Mouse (Mus musculus) embryonic stem cell, embryonic (primary cell): ENCODE data around the gene Ak7.

Source experiments
- CTCF ChIA-PET, 4 experiments: fragments of 300-600 bp in 2 of 4; fragments of 350-600 bp in 2 of 4; sonication (Branson Sonifier 250); formaldehyde crosslinking; loops; one replicate each; lab custom pipeline; 2022; ENCODE audit warnings: inconsistent platforms in 2 of 4; lab: Charles Lee
- POLR2A ChIA-PET, 4 experiments: fragments of 300-600 bp in 2 of 4; fragments of 350-600 bp in 2 of 4; sonication (Branson Sonifier 250); formaldehyde crosslinking; loops; one replicate each; lab custom pipeline; 2022; ENCODE audit warnings: antibody characterized with exemption in 4 of 4, inconsistent platforms in 1 of 4; lab: Charles Lee

Ak7 gene

DNA sequence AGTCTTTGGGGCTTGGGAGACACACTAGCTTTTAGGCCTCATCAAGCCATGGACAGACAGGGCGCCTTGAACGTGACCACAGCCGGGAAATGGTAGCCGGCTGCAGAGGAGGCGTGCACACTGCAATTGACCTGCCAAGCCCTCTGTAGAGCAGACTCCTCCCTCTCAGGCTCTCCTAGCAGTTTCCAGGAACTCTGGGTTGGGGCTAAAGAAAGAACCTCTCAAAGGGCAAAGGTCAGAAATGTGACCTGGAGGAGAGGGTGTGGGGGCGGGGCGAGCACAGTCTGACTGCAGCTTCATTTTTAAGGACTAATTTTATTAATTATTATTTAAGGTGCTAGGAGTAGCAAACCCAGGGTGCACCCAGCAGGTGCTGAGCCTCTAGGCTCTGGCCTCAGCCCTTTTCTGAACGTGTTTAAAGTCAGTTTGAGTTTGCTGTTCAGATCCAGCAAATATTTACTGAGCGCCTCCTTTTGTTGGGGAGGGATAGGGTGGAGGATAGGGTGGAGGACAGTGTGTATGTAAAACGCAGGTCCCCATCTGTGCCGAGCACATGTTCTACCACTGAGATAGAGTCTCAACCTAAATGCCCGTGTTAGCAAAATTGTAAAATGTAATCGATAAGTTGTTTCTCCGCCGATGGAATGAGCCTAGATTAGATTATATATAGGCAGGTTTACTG lies 52.2 kb downstream of the Ak7 start:
- ChIA-PET CTCF (interaction anchor here (0.5 to 1.3 kb wide), 5 partner anchors 11 to 928 kb away, joined by 3 to 6 read pairs (median 4); no protein-coding TSS in a partner anchor), POLR2A (interaction anchor here in 2 of 4 experiments (0.6 to 3.6 kb wide), 16 partner anchors 9 to 31 kb away, joined by 3 to 24 read pairs (median 4); no protein-coding TSS in a partner anchor)

DNA sequence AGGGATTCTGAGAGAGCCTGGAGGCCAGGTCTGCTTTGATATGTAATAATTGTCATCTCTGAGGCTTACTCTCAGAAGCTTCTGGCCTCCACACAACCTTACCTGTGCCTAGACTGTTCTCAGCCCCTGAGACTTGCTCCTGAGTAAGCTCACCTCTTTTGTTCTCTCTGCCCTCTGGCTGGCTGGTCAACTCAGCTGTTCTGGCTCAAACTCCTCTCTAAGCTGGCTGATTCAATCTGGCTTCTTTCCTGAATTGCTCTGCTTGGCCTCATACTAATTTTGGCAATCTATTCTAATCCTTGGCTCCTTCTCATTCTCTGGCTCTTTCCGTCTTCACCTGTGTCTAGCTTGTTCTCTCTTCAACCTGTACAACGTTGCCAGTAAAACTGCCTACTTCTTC lies 53.1 kb downstream of the Ak7 start:
- CTCF ChIA-PET: no interaction called here
- POLR2A ChIA-PET: interaction anchor here (0.6 to 3.6 kb wide), 10 partner anchors 11 to 381 kb away, joined by 3 to 24 read pairs (median 4); no protein-coding TSS in a partner anchor

DNA sequence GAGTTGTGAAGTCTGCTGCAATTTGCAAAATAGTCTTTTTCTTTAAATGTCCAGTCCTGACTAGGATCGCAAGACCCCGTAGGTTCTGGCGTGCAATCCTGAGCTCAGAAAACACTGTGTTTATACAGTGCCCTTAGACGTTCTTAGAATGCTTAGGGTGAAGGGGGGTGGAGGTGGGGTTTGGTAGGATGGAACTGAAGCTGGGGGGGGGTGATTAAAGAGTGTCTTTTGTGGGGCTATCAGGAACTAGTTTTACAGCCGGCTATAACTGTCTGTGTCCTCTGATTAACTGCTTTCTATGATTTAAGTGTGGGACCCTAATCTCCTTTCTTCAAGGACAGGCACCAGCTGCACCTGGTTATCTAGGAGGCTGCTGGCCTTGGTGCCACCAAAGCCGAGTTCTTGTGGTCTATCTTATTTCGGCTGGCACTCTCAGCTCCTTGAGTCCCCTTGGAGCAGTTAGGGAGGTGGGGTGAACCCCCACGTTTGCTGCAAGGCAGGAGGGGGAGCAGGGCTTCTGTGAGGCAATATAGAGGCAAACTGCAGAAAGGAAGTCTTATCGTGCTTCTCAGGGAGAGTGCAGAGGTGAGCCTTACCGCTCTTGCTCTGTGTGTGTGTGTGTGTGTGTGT lies 54.2 kb downstream of the Ak7 start:
- ChIA-PET POLR2A (interaction anchor here (0.5 to 3.6 kb wide), 16 partner anchors 12 to 667 kb away, joined by 3 to 24 read pairs (median 4); no protein-coding TSS in a partner anchor), CTCF (interaction anchor here in 1 of 4 experiments (0.7 to 1.6 kb wide), 2 partner anchors 28 to 84 kb away, joined by 3 to 7 read pairs; no protein-coding TSS in a partner anchor)

DNA sequence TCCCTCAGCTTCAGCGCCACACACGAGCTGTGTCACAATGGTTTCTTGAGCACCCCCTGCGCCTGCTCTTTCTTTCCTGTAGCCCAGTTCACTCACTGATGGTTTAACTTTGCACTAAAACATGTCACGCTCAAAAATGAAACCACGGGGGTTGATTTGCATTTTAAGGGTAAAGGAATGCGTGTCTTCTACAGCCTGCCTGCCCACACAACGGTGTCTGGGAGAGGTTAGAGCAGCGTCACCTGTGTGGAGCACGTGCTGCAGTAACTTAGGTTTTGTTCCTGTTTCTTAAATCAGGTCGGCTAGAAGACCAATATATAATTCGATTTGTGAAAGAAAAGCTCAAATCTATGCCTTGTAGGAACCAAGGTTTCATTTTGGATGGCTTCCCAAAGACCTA lies 55.4 kb downstream of the Ak7 start:
- CTCF ChIA-PET: no interaction called here

DNA sequence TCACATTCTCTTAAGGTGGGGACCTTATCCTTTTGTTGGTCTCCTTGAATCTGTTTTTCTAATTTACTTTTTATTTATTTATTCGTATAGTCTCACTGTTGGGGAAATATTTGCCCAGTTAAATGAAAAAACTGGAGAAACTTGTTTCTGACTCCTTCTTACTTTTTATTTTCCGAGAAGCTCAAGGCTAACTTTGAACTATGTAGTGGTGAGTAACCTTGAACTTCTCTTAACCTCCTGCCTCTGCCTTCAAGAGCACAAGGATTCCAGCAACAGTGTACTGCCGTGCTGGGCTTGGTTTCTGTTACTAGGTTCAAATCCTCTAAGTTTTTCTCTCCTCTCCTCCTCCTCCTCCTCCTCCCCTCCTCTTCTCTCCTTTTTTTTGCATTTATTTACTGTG lies 55.9 kb downstream of the Ak7 start:
- ChIA-PET CTCF (no interaction called here), POLR2A (interaction anchor here in 3 of 4 experiments (0.5 to 2.6 kb wide), 20 partner anchors 8 to 763 kb away, joined by 3 to 10 read pairs (median 4); partner anchors contain the start of gene Bdkrb2 (in 1 of the 3))

More for the DNA sequence above, 55.4 kb downstream of the Ak7 start:
- POLR2A ChIA-PET: interaction anchor here in 2 of 4 experiments (0.5 to 3.2 kb wide), 14 partner anchors 9 to 198 kb away, joined by 3 to 10 read pairs (median 4); partner anchors contain the start of gene Bdkrb2 (in 1 of the 2)

DNA sequence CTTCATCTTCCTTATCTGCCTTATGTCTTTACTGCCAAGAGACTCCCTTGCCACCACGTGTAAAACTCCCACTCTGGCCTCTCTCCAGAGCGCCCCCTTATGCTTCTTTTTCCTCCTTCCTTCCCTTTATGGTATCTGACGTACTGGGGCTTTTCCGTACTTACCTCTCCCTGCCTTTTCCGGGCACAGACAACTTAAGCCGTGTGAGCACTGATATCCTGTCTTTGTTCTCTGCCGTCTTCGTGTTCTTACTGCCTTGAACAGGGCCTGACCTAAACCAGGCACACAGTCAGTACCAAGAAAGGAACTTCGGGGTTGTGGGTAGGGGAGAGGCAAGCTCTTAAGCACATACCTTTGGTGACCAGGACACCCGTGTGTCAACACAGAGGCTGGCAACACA lies 63.9 kb downstream of the Ak7 start:
- CTCF ChIA-PET: interaction anchor here in 1 of 4 experiments (0.6 kb wide), 1 partner anchor 1043 kb away, joined by 3 read pairs; no protein-coding TSS in a partner anchor
- POLR2A ChIA-PET: interaction anchor here in 1 of 4 experiments (0.6 kb wide), 1 partner anchor 39 kb away, joined by 3 read pairs; no protein-coding TSS in a partner anchor

DNA sequence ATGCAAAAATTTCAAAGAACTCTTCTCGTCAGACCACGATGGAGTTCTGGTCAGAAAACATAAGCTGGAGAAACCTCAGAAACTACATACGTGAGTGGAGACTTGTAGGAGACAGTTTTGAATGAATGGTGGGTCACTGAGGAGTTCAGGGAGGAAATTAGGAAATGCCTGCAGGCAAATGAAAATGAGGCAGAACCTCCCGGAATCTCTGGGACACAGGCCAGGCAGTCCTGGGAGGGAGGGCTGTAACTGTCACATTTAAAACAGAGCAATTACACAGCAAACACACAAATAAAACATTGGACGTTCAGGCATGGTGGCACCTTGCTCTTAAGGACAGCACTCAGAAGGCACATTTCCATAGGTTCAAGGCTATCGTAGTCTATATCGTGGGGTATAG lies 69.1 kb downstream of the Ak7 start:
- POLR2A ChIA-PET: interaction anchor here in 1 of 4 experiments (1.4 kb wide), 1 partner anchor 10 kb away, joined by 5 read pairs; no protein-coding TSS in a partner anchor
- CTCF ChIA-PET: no interaction called here

DNA sequence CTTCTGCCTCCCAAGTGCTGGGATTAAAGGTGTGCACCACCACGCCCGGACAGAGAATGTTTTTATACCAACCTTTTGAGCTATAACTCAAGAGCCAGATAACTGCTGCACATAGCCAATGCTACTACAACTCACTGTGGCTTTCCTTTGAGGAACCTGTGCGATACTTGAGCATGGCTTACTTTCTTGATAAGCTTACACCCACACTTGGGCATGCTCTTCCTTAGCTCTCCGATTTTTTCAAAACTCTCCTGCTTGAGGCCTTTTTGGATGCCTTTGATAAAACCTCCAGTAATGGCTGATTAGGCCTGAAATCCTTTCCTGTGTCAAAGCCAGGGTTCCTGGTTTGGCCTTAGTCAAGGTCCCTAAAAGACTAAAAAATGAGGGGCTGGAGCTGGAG lies 71.9 kb downstream of the Ak7 start:
- CTCF ChIA-PET: no interaction called here
- POLR2A ChIA-PET: interaction anchor here in 2 of 4 experiments (1.0 to 1.4 kb wide), 3 partner anchors 12 to 47 kb away, joined by 3 read pairs; no protein-coding TSS in a partner anchor

DNA sequence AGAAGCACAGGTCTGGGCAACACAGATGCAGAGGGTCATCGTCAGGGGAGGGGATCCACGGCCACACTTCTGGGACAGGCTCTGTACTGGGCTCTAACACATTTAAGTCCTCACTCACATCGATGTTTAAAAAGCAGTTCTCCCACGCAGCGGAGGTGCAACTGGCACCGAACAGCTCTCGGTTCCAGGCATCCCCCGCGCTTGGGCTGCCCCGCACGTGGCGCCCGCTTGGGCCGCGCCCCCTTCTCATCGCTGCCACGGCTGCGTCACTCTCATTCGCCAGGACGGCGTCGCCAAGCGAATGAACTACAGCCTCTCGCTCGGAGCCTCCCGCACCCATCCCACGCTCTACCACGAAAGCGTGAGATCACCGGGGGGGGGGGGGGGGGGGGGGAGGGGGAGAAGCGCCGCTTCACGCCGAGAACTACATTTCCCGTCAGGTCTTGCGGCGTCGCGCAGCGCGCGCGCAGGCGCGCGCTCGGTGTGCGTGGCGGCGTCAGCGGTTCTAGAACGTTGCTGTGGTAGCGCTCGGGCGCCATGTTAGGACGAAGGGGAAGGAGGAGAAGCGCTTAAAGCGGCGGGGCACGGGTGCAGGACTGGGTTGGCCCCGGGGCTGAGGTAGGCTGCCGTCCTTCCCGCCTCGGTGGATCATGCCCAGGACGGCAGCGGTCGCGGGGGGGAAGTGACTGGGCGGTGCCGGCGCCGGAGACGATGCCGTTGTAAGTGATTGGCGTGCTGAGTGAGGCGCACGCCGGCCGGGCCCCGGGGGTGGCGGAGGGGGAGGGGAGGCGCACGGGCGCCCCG lies 78.6 kb downstream of the Ak7 start, which contains the start of gene Papola:
Gene Papola (plus strand): TSS at position 499 of the 804 bp plus-strand sequence.
- ChIA-PET CTCF (interaction anchor here in 2 of 4 experiments (0.6 to 1.0 kb wide), 3 partner anchors 20 to 1244 kb away, joined by 3 to 5 read pairs (median 3); no protein-coding TSS in a partner anchor), POLR2A (interaction anchor here in 3 of 4 experiments (0.5 to 3.7 kb wide), 26 partner anchors 9 to 550 kb away, joined by 3 to 17 read pairs (median 4); partner anchors contain the start of gene Ak7 (in 1 of the 3))

DNA sequence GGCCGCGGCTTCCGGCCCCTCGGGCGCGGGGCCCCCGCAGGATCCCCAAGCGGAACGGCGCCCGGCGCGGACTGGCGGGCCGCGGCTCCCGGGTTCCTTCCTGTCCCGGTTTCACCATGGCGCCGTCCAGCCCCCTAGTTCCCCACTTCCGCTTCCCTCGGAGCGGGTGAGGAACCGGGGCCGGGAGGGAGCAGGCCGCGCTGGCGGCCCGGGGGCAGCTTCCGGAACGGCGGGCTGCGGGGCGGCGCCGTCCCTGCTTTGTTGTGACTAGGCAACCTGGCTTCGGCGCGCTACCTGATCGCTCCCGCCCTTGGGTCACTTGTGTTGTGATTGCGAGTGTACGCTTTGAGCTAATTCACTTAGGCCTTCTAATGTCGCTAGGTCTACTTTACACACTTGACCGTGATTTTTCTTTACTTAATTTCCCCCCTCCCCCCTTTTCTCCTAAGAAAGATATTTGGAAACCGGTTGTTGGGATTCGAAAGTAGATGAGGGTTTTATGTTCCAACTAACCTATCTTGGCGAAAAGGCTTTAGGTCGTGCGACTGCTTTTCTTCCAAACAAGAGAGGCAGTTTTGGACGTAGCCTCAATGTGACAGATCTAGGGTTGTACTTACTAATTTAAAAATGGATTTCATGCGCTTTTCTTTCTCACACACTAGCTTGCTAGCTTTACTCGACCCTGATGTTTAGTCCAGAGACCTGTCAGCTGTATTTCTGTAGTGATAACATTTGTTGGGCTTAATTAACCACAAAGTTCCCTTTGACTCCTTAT lies 79.4 kb downstream of the Ak7 start:
- POLR2A ChIA-PET: interaction anchor here in 3 of 4 experiments (0.5 to 3.7 kb wide), 20 partner anchors 8 to 79 kb away, joined by 3 to 17 read pairs (median 4); partner anchors contain the start of gene Ak7 (in 1 of the 3)
- CTCF ChIA-PET: interaction anchor here in 2 of 4 experiments (0.6 to 1.0 kb wide), 2 partner anchors 55 to 147 kb away, joined by 3 read pairs; no protein-coding TSS in a partner anchor

DNA sequence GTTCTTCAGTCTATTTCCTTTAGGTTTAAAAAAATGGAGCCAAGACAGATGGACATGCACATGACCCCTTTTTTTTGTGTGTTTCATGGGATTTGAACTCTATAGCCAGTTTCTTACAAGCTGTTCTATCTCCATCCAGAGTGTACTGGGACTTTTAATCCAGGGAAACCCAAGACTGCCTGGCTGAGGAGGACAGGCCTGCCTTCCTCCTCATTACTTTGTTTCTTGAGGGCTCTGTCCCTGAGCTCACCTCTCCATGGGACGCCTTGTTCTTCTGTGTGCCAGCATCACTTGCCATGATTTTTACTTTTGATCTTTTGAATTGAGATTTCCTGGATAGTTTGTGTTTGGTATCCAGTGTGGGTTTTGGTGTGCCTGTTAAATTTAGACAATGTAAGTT lies 80.3 kb downstream of the Ak7 start:
- CTCF ChIA-PET: no interaction called here
- POLR2A ChIA-PET: interaction anchor here in 2 of 4 experiments (1.0 to 3.7 kb wide), 13 partner anchors 10 to 80 kb away, joined by 3 to 17 read pairs (median 5); partner anchors contain the start of gene Ak7 (in 1 of the 2)

DNA sequence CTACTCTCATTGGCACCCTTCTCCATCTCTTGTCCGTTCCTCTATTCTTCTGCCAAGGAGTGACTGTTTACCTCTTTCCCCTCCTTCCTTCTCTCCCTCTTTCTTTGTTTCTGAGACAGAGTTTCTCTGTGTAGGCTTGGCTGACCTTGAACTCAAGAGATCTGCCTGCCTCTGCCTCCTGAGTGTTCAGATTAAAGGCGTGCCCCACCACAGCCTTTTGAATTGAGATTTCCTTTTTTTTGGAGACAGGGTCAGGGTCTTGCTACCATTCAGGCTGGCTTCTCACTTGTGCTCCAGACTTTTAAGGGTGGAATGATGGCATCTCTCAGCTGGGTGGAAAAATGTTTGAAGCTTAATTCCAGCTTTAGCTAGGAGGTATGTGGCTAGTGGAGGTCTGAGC lies 81.8 kb downstream of the Ak7 start:
- ChIA-PET CTCF (no interaction called here), POLR2A (interaction anchor here in 3 of 4 experiments (0.6 to 4.1 kb wide), 11 partner anchors 8 to 65 kb away, joined by 3 to 26 read pairs (median 3); no protein-coding TSS in a partner anchor)

DNA sequence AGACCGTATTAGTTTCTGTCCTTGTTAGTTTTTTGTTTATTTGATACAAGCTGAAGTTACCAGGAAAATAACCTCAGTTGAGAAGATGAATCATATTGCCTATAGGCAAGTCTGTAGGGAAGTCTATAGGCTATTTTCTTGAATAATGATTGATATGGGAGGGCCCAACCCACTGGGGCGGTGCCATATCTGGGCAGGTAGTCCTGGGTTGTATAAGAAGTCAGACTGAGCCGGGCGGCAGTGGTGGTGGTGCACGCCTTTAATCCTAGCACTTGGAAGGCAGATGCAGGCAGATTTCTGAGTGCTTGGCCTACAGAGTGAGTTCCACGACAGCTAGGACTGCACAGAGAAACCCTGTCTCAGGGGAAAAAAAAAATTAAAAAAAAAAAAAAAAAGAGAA lies 84.1 kb downstream of the Ak7 start:
- CTCF ChIA-PET: interaction anchor here in 1 of 4 experiments (0.6 kb wide), 1 partner anchor 834 kb away, joined by 3 read pairs; no protein-coding TSS in a partner anchor

DNA sequence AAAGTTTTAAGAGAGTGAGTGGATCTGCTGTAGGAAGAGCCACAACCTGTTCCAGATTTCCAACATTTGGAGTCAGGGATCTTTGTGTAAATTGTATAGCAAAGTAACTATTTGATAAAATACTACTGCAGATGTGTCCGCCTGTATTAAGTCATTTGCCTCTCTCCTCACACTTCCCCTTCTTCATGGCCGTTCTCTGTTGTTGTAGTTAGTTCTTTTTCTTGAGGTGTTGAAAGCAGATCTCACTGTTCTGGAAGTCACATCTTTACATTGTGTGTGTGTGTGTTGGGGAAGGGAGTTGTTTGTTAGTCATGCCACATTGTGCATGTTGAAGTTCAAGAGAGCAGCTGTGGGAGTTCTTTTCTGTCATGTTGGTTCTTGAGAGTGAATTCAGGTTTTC lies 89.1 kb downstream of the Ak7 start:
- CTCF ChIA-PET: no interaction called here

More for the DNA sequence above, 84.1 kb downstream of the Ak7 start:
- POLR2A ChIA-PET: interaction anchor here in 3 of 4 experiments (0.6 to 4.1 kb wide), 11 partner anchors 9 to 87 kb away, joined by 3 to 26 read pairs (median 3); no protein-coding TSS in a partner anchor

DNA sequence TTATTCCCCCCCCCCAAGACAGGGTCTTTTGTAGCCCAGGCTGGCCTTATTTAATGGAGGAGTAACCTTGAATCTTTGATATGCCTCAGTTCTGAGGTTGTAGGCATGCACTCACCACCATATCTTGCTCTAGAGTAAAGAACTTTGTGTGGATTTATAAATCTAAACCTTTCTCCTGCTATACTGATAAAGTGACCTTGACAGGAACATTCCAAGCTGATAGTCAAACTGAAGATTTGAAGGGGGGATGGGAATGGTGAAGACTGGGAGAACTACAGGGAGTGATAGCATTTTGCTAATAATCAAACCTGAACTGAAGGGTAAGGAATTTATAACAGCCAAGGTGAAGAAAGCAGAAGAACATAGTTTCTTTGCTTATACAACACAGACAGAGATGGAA lies 92.2 kb downstream of the Ak7 start:
- ChIA-PET CTCF (no interaction called here), POLR2A (interaction anchor here in 2 of 4 experiments (0.8 to 3.7 kb wide), 7 partner anchors 9 to 163 kb away, joined by 3 to 26 read pairs (median 5); no protein-coding TSS in a partner anchor)

More for the DNA sequence above, 89.1 kb downstream of the Ak7 start:
- POLR2A ChIA-PET: interaction anchor here in 2 of 4 experiments (2.1 to 3.0 kb wide), 2 partner anchors 9 to 12 kb away, joined by 10 to 15 read pairs; no protein-coding TSS in a partner anchor

DNA sequence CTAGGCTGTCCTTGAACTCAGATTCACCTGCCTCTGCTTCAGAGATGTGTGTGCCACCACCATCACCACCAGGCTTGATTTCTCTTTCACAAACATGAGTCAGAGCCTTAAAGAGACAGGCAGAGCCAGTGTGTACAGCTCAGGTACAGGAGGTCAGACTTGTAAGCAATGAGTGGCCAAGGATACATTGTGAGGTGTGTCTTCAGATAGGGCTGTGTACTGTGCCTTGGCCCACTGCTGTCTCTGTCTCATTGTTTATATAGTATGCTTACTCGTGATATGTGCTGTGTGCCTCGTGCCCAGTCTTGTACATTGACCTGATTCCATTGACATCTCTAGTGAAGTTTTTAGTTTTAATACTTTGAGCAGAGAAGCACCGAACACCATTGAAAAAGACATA lies 100.0 kb downstream of the Ak7 start:
- ChIA-PET CTCF (no interaction called here), POLR2A (interaction anchor here in 2 of 4 experiments (0.8 to 2.8 kb wide), 7 partner anchors 11 to 78 kb away, joined by 3 to 10 read pairs (median 3); no protein-coding TSS in a partner anchor)
